Mouse (Mus musculus): ENCODE measurements around the gene Smim26.

- TF ChIP-seq CTCF (IDR thresholded peaks at IDR 0.05; ENCODE audit: low read depth, low read length) (no peak), EP300 (IDR thresholded peaks at IDR 0.05; ENCODE audit: insufficient read depth, low read depth, low read length) (no peak), POLR2A (IDR thresholded peaks at IDR 0.05; ENCODE audit: insufficient read depth, low read length) (no peak)
Observed at GRCm38 (mm10) chr2:144544630-144545029, 49.2 kb upstream of the Smim26 start.

Measured in ES-Bruce4 (cell line).